Mouse (Mus musculus) gastrocnemius, adult 18-20 months (tissue): ENCODE results near the gene Fkbpl. TPM values are rescaled to one million over a fixed set of nuclear protein-coding genes. Genes with fewer than 3 reads are reported as not detected.

ENCODE experiments used
- DNase-seq: peaks from one replicate; pipeline ENCODE4 v3.0.0; 2021; ENCODE audit warnings: low spot score
- total RNA-seq, 2 experiments: library from RNA; stranded (reverse); gene quantifications; 2 replicates each; pipeline ENCODE4 v1.2.3; 2021

Gene Fkbpl
- total RNA-seq, 2 experiments from 2014 or later: 5.7 to 6.0 TPM

- DNase-seq: peak; percentile 97
These were observed 2.6 kb downstream of the Fkbpl start, which contains the start of gene Atf6b for GRCm38 (mm10) chr17:34646906-34647787. TSS of gene Atf6b (plus strand) at chr17:34647146.

- DNase-seq: no peak
These were observed 3.8 kb downstream of the Fkbpl start for GRCm38 (mm10) chr17:34648141-34648890.

DNA sequence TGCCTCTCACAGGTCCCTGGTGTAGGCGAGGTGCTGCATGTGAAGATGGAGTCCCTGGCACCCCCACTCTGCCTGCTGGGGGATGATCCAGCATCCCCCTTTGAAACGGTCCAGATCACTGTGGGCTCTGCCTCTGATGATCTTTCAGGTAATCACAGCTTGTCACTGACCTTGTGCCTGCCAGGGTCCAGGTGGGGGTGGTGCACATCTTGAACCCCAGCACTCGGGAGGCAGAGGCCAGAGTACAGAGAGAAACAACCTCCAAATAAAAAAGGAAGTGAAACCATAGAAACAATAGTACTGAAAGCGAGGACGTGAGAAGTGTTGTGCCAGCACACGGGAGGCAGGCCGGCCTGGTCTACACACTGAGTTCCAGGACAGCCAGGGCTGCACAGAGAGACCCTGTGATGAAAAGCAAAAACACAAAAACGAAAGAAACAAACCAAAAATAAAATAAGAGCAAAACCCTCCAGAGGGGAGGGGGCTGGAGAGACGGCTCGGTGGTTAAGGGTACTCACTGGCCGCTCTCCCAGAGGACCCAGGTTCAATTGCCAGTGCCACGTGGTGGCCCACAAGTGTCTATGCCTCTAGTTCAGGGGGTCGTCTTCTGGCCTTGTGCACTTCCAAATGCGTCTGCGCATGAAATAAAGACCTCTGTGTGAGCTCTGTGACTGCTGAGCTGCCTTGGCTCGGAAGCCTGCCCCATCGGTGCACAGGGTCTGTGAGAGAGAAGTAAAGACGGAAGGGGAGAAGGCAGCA, 4.7 kb downstream of the Fkbpl start:
- no peak for DNase-seq

DNA sequence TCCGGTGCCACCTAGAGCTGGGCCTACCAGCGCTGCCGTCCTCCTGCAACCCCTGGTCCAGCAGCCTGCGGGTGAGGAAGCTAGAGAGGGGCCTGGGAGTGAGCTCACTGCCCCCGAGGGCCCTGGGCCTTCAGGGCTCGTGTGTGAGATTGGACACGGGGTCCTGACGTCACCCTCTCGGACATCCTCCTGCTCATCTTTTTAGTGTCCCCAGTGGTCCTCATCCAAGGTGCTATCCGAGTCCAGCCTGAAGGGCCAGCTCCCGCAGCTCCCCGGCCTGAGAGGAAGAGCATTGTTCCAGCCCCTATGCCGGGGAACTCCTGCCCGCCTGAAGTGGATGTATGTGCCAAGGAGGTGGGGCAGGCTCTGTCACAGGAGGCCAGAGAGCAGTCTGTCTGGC, 6.2 kb downstream of the Fkbpl start:
- no peak for DNase-seq

GRCm38 (mm10) chr17:34651507-34652221, 7.1 kb downstream of the Fkbpl start:
- DNase-seq: no peak

- no peak for DNase-seq
These were observed 8.0 kb downstream of the Fkbpl start for GRCm38 (mm10) chr17:34652546-34652945.

- no peak for DNase-seq
These were observed 8.4 kb downstream of the Fkbpl start for GRCm38 (mm10) chr17:34652985-34653384.

GRCm38 (mm10) chr17:34653746-34654285, 9.3 kb downstream of the Fkbpl start:
- peak; percentile 76 for DNase-seq

GRCm38 (mm10) chr17:34654392-34654791, 9.8 kb downstream of the Fkbpl start:
- DNase-seq: no peak

GRCm38 (mm10) chr17:34655160-34655559, 10.6 kb downstream of the Fkbpl start:
- peak; percentile 80 for DNase-seq

- peak; percentile 91 for DNase-seq
These were observed 11.0 kb downstream of the Fkbpl start for GRCm38 (mm10) chr17:34655581-34655991.

DNA sequence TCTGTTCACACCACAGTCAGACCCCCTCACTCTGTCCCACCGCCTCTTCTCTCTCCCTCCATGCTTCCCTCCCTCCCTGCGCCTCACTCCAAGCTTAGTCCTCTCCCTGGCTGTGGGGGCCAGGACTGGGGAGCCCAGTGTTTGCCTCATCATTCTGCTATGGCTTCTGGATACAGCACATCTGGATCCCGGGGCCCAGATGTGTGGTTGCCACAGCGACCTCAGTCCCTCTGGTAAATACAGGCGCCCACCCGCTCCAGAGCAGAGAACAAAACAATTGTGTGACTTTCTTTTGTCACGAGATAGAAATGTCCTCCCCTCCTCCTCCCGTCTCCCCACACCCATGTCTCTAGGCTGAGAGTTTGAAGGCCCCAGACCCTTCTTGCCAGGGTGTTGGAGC, 12.1 kb downstream of the Fkbpl start:
- DNase-seq: peak; percentile 54

DNA sequence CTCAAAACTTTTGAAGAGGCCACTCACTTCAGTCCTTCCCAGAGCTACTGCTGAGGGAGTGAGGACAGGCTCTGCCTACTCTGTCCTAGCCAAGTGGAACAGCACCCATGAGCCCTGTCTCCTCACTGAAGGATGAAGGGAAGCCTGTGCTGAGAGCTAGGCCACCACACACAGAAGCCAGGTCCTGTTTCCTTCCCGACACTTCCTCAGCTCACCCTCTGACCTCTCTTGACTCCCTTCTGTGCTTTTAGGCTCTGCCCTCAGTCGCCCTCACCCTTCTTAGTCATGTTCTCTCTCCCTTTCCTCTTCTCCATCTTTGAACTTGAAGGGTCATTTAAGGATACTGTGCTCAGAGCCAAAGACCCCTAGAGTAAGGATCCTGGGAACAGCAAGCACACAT, 12.7 kb downstream of the Fkbpl start:
- no peak for DNase-seq

DNA sequence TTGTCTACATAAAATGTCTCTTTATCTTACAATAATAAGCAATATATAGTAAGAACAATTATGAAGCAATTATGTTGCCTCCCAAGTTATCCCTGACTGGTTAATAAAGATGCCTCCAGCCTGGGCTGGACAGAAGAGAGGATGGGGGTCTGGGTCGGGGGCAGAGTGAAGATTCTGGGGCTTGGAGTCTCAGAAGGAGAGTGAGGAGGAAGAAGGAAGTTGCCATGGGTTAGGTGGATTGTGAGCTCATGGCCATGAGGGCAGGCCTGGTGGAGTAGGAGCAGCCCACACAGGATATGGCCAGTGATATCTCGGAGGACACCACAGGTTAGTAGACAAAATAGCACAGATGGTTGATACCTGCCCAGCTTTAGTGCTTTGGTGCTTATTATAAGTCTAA, 13.6 kb downstream of the Fkbpl start:
- DNase-seq: no peak

DNA sequence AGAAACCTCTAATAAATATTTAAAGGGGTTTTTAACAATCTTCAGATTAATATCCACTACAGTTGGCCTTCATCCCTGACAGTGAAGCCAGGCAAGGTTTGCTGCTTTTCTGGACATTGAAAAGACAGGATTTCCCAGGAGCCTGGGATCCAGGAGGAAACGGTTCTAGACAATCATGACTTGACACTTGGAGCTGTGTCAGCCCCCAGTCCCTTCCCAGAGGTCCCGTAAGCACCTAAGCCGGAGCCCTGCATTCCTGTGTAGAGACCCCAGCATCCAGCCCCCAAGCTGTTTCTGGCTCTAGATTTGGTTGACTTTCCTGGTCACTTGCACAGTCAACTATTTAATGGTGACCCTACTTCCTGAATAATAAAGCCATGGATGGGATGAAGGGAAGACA, 14.0 kb downstream of the Fkbpl start:
- DNase-seq: no peak

GRCm38 (mm10) chr17:34659181-34659896, 14.8 kb downstream of the Fkbpl start:
- no peak for DNase-seq

GRCm38 (mm10) chr17:34659897-34660214, 15.3 kb downstream of the Fkbpl start:
- DNase-seq: no peak

DNA sequence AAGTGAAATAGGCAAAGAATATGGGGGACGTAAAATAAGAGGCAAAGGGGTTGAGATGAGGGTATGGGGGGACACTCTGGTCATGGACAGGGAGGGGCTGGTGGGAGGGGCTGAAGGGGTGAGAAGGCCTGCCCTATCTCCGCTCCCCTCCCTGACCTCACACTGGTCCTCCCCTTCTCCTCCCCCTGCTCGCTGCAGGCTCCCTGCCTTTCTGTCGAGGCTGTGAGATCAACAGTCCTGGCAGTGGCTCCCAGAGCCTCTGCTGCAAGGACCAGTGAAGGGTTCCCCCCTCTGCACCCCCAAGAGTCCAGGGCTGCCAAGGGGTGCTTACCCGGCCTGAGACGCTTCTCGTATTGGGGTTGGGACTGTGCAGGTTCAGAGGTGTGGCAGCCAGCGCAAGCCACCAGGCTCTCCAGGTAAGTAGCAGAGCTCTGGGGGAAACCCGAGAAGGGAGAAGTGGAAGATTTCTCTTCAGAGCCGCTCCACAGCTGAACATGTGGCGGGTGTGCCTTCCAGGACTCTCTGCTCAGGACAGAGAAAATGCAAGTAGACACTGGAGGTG, 15.8 kb downstream of the Fkbpl start:
- peak; percentile 62 for DNase-seq

DNA sequence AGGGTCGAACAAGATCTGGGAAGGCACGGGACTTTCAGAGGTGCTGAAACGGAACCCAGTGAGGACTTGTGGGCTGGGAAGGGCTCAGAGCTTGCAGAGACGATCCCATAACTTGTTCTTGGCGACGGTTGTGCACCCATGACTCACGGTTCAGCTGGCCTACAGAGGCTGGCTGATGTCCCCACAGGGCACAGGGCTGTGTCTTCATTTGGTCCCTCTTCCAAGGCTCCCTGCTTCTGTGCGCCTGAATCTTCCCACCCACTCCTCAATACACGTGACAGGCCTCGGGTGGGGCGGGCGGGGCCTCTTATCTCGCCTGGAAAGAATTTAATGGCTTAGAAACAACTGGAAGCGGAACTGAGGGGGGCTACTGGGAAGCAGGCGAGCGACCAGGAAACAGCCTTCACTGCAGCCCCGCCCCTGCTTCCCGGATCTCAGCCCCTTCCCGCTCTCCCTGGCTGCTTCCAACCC, 16.6 kb downstream of the Fkbpl start:
- peak; percentile 71 for DNase-seq

DNA sequence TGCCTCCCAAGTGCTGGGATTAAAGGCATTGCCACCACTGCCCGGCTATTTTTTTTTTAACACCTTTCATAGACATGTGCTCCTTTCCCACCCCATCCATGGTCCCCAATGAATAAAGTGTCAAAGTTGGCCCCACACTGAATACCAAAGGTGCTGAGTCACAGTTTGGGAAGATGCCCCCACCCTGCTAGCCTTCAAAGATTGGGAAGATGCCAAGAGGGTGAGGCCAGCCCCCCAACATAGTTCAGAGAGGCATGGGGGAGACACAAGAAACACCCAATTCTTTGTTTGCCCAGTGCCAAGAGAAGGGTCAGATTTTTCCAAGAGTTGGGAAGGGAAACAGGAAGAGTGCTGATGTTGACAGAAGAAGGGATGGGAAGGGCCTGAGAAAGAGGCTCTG, 17.9 kb downstream of the Fkbpl start:
- no peak for DNase-seq
